15 mouse cellular contexts compared by ENCODE assay signal in genomic region chr6:31029777-31030176, GRCm38 (mm10).
A peak's percentile ranks its signal among the peaks of the same experiment; 100 is the strongest.
DNase-seq lines count a peak whose midpoint lies in the region; ATAC-seq lines count a peak whose summit lies in the region.
"Had no signal": no experiment of that assay in that cellular context is flagged by ENCODE, and none has a peak within 500 bp of the region (broad histone marks: within the 10 kb centered on the region; RNA-seq: fewer than 3 reads in every experiment).

No protein-coding gene starts in this region.

- peak; percentile 53 for DNase-seq in left cerebral cortex, adult 11 months (ENCODE audit: low spot score)
- no peak for DNase-seq in left cerebral cortex, postnatal 4 days
- DNase-seq in left cerebral cortex, postnatal 25 days (ENCODE audit: low spot score in 2 of 2): peak; percentile 69 to 89
- peak; percentile 26 for DNase-seq in right cerebral cortex, postnatal 25 days
- no peak for DNase-seq in gastrocnemius, postnatal 36 days
- DNase-seq in cerebellum, adult 11 months: no peak
- DNase-seq: adrenal gland, postnatal 10 days; embryo, embryonic 11 days; thymus, postnatal 36 days had no signal

- 78% methylated on average over 9 of the region's 9 CpGs for WGBS in forebrain, embryonic 13.5 days
- WGBS in forebrain, embryonic 12.5 days: 73% methylated on average over 9 of the region's 9 CpGs

- H3K4me1 ChIP-seq in forebrain, embryonic 13.5 days: peaks cover 4% of the 10 kb centered on the region; the same call in 1 of the 2 replicates
- H3K4me1 ChIP-seq in forebrain, embryonic 12.5 days: peaks cover 13% of the 10 kb centered on the region

- no peaks in the 10 kb centered on the region for H3K9me3 ChIP-seq in forebrain, embryonic 13.5 days (replicated peaks)
- no peaks in the 10 kb centered on the region for H3K9me3 ChIP-seq in forebrain, embryonic 12.5 days
- H3K9me3 ChIP-seq: limb, embryonic 13.5 days had no signal

- H3K36me3 ChIP-seq in forebrain, embryonic 13.5 days (ENCODE audit: poor library complexity, severe bottlenecking): no peaks in the 10 kb centered on the region
- no peaks in the 10 kb centered on the region for H3K36me3 ChIP-seq in forebrain, embryonic 12.5 days (replicated peaks)
- H3K36me3 ChIP-seq: limb, embryonic 13.5 days had no signal

- H3K9ac ChIP-seq in forebrain, embryonic 13.5 days: no peak overlapping the region
- no peak overlapping the region for H3K9ac ChIP-seq in forebrain, embryonic 12.5 days
- H3K9ac ChIP-seq: limb, embryonic 13.5 days had no signal

- H3K4me2 ChIP-seq in forebrain, embryonic 13.5 days: no peak overlapping the region
- H3K4me2 ChIP-seq in forebrain, embryonic 12.5 days: no peak overlapping the region
- H3K4me2 ChIP-seq: limb, embryonic 13.5 days had no signal

- H3K27me3 ChIP-seq in forebrain, embryonic 13.5 days: no peaks in the 10 kb centered on the region
- H3K27me3 ChIP-seq in forebrain, embryonic 12.5 days: no peaks in the 10 kb centered on the region
- H3K27me3 ChIP-seq: limb, embryonic 13.5 days had no signal

- ATAC-seq in forebrain, embryonic 13.5 days: peak; percentile 75
- ATAC-seq in forebrain, embryonic 12.5 days (ENCODE audit: low FRiP score): no peak
- ATAC-seq: lung, postnatal 0 days had no signal

- intact Hi-C loops in left cerebral cortex, postnatal 4 days (cut with DNase I): no loop called here
- intact Hi-C loops in left cerebral cortex, postnatal 25 days (cut with DNase I): no loop called here
- intact Hi-C loops in gastrocnemius, postnatal 36 days (cut with DNase I): loop anchor here (10.0 kb wide), 1 partner anchor 625 kb away; the partner anchor contains the start of gene Klhdc10

- H3K4me3 ChIP-seq in forebrain, embryonic 13.5 days: no peak overlapping the region
- H3K4me3 ChIP-seq in forebrain, embryonic 12.5 days (replicated peaks): no peak overlapping the region
- H3K4me3 ChIP-seq: erythroblast, embryonic 14.5 days; limb, embryonic 13.5 days had no signal

- H3K27ac ChIP-seq in forebrain, embryonic 13.5 days: no peak overlapping the region
- H3K27ac ChIP-seq in forebrain, embryonic 12.5 days: no peak overlapping the region
- H3K27ac ChIP-seq: kidney, postnatal 0 days; limb, embryonic 13.5 days had no signal

Comparison
In these comparisons a context has a peak if more than half of its experiments do, and no peak if none do; other contexts are left out.
1. DNase-seq: peak in left cerebral cortex, adult 11 months (single experiment), left cerebral cortex, postnatal 25 days (2 of 2) and right cerebral cortex, postnatal 25 days (single experiment); none in left cerebral cortex, postnatal 4 days (single experiment), gastrocnemius, postnatal 36 days (0 of 2) and cerebellum, adult 11 months (single experiment).